Mouse (Mus musculus): ENCODE measurements at regions not wholly inside any gene's neighbourhood (a gene's known extent, or its start where the extent isn't known, plus 50 kb on each side); places are given as distances from the start of the nearest gene placed in this dataset.

GRCm38 (mm10) chr8:10705909-10706308 is 302.3 kb downstream of the Irs2 start:
- no peak for DNase-seq (ENCODE audit: extremely low spot score in 1 of 2, low spot score in 2 of 2)
- intact Hi-C loops (cut with DNase I) = no loop called here

DNA sequence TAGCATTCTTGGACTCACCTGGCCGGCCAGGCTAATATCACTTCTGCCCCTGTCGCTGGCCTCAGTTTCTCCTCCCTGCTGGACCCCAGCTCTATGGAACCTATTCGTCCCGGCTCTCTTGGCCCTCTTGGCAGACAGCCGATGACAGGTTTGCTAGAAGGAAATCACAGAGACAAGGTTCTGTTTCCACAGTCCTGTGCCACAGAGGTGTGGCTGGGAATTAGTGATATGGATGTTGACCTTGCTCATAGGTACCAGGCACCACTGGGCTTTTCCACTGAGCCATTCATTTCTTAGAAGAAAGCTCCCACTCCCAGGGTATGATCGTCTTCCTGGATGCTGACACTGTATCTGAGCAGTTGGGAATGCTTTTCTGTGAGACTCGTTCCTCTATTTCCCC is 305.5 kb downstream of the Irs2 start:
- DNase-seq (ENCODE audit: extremely low spot score in 1 of 2, low spot score in 2 of 2) = no peak
- intact Hi-C loops (cut with DNase I) = no loop called here

GRCm38 (mm10) chr8:10702248-10702647 is 306.0 kb downstream of the Irs2 start:
- DNase-seq (ENCODE audit: extremely low spot score in 1 of 2, low spot score in 2 of 2) = no peak
- intact Hi-C loops (cut with DNase I) = no loop called here

- no peak for DNase-seq (ENCODE audit: extremely low spot score in 1 of 2, low spot score in 2 of 2)
- intact Hi-C loops (cut with DNase I) = no loop called here
Measured at GRCm38 (mm10) chr8:10701648-10702061, 306.6 kb downstream of the Irs2 start.

DNA sequence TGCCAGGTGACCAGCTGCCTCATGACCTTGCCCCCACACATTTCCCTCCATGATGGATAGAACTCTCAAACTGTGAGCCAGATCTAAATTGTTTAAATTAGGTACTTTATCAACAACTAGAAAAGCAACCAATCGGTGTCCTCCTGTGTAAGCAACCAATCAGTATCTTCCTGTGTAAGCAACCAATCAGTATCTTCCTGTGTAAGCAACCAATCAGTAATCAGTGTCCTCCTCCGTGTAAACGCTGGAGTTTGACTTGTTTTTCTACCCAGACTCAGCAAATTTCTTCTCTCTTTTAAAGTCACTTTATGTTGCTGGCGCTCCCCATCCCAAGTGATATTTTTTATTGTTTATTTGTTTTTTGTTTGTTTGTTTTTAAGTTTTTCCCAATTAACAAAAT is 307.0 kb downstream of the Irs2 start:
- intact Hi-C loops (cut with DNase I) = no loop called here
- DNase-seq (ENCODE audit: extremely low spot score in 1 of 2, low spot score in 2 of 2) = no peak

- DNase-seq (ENCODE audit: extremely low spot score in 1 of 2, low spot score in 2 of 2) = no peak
- intact Hi-C loops (cut with DNase I) = no loop called here
Measured at GRCm38 (mm10) chr8:10699669-10700068, 308.6 kb downstream of the Irs2 start.

- intact Hi-C loops (cut with DNase I) = no loop called here
- DNase-seq (ENCODE audit: extremely low spot score in 1 of 2, low spot score in 2 of 2) = no peak
Measured at GRCm38 (mm10) chr8:10695181-10695580, 313.1 kb downstream of the Irs2 start.

- no peak for DNase-seq (ENCODE audit: extremely low spot score in 1 of 2, low spot score in 2 of 2)
- intact Hi-C loops (cut with DNase I) = no loop called here
Measured at GRCm38 (mm10) chr8:10690659-10691058, 317.6 kb downstream of the Irs2 start.

- DNase-seq (ENCODE audit: extremely low spot score in 1 of 2, low spot score in 2 of 2) = no peak
- intact Hi-C loops (cut with DNase I) = no loop called here
Measured at GRCm38 (mm10) chr8:10689881-10690280, 318.4 kb downstream of the Irs2 start.

DNA sequence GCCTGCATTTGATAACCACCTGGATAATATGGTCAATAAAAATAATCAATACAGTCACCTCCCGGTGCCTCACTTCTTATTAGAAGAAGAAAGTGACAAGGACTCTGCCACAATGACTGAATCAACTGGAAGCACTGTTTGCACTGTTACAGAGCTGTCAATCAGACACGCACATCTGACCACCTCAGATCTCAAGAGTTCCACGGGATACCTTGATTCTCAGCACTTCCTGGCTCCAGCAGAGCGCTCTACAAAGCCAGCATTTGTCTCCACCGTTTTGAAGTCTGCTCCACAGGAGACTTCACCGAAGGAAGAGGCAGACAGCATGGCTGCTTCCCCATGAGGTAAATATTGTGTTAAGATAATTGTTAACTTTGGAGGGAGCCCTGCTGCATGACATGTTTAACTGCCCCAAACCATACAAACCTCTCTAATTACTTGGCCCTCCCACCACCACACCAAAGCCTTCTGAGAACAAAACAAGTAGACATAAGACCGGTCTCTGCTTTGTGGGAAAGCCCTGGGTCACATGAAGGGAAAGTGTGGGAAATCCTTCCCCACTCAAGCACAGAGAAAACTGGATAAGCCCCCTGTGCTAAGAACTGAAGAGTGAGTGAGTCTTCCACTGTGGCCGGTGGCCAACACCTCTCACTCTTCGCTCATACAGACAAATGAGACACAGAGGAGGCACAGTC is 320.2 kb downstream of the Irs2 start:
- intact Hi-C loops (cut with DNase I) = no loop called here
- DNase-seq (ENCODE audit: extremely low spot score in 1 of 2, low spot score in 2 of 2) = peak in 1 of 2 experiments; percentile 39

Data from left cerebral cortex, postnatal 10 days (tissue).